Mouse (Mus musculus) ovary, adult 18-20 months (tissue): ENCODE results near the gene Piezo1.

Source experiments
- DNase-seq: peaks from one replicate; pipeline ENCODE4 v3.0.0; 2022; ENCODE audit warnings: low spot score, mixed read lengths

Gene Piezo1

DNA sequence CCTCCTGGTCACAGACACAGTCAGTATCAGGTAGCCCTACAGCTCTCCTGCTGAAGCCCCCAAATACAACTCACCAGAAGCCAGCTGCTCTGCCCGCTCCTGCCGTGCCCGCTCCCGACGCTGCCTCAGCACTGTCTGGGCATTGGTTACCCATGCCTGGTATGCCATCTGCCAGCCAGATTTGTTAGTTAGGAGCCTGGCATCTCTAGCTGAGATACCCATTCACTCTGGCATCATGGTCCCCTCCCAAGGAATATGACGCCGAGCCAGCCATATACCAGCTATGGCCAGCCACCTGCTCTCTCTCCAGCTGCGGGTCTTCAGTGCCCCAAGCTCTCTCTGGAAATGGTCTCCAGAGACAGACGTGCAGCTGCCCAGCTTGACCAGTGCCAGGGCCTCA lies 62.7 kb downstream of the Piezo1 start:
- DNase-seq = no peak

DNA sequence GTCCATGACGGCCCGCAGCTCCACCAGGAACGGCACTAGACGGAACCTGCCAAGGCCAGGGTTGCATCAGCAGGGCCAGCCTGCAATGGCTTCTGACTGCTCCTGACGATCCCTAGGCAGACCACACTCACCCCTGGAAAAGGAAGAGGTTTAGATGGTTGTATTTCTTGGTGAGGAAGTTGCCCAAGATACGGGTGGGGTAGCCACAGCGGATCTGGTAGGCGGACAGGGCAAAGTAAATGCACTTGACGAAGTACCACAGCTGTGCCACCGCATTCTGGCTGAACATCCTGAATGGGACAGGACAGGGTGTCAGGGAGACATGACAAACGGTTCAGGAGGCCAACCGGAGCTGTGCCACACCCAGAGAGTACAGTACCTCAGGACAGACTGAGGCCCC lies 66.3 kb downstream of the Piezo1 start:
- DNase-seq = no peak

DNA sequence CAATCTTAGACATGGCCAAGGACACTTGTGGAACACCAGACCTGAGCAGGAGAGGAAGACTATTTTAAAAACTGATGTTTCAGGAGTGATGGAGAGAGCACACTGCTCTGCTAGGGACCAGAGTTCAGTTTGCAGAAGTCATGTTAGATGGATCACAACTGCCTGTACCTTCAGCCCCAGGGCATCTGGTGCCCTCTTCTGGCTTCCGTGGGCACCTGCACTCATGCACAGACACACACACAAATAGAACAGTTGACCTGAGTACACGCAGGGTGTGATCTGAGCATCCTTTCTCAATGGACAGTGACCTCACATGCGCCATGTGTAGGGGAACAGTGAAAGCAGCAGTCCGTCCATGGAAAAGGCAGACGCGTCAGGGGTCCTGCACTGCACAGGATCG lies 67.3 kb downstream of the Piezo1 start:
- DNase-seq = no peak

DNA sequence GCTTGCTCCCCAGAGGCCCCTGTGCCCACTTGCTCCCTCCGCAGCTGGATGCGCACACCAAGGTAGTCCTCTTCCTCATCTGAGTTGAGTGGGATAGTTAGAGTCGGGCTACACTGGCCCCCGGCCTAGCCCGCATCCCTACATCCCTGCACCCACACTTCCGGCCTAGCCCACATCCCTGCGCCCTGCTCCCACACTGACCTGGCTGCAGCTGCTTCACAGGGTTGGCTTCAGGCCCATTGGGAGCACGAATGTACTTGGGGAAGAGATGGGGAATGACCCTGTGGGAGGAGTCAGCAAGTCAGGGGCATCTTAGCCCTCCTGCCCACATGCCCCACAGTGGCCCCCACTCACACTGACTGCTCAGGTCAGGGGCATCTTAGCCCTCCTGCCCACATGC lies 68.7 kb downstream of the Piezo1 start:
- DNase-seq = no peak

DNA sequence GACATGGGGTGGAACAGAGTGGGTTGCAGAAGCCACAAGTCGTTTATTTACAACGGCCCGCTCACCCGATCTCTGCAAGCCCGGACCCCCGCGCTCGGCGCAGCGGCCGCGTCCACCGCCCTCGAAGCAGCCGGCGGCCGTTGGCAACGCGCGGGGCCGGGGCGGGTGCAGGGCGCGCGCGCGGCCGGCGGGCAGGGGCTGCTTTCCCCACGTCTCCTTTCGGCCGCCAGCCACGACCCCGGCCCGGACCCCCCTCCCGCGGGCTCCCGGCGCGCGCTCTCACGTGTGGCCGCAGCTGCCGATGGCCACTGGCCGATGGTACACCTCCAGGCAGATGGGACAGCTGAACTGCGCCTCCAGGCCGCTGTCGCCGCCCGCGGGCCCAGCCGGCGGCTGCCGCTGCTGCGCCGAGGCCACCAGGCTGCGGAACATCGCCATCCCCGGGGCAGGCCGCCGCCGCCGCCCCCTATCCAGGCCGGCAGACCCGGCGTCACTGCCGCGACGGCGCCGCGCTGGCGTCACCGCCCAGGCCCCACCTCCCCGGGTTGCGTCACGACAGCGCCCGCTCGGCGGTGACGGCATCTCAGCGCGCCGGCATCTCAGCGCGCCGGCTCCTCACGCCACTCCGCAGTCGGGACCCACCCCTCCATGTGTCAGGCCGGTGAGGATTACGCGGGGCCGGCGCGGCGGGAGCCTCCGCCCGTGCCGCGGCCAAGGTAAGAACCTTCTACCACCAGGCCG lies 75.4 kb downstream of the Piezo1 start, which contains the start of the genes Rnf166 and Ctu2:
TSS of gene Rnf166 (minus strand) at position 485 of the 741 bp plus-strand sequence.
TSS of gene Ctu2 (plus strand) at position 564 of the 741 bp plus-strand sequence.
- peak; percentile 83 for DNase-seq

DNA sequence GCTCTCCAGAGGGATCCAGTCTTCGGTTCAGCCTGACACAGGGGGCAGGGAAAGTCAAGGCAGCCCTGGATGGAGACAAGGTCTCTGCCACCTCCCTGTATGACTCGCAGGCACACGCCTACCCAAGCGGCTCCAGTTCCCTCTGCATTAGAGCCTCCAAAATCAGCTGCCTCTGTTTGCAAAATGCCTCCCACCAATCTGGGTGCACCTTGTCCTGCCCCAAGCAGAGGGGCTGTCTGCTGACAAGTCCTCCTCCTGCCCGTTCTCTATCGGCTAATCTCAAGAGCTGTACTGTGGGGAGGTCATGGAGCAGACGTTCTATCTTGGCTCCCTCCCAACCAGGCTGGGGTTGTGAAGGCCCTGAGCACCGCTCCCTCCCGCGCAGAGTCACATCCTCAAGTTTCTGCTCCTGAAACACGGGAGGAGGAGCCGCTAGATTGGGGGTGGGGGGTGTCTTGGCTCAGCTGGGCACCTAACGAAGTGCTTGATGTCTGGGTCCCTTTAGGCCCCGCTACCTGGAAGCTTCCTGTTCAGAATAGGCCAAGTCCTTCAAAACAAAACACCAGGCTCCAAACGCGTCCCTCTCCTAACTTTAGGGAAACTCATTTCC lies 76.1 kb downstream of the Piezo1 start:
- peak; percentile 68 for DNase-seq

DNA sequence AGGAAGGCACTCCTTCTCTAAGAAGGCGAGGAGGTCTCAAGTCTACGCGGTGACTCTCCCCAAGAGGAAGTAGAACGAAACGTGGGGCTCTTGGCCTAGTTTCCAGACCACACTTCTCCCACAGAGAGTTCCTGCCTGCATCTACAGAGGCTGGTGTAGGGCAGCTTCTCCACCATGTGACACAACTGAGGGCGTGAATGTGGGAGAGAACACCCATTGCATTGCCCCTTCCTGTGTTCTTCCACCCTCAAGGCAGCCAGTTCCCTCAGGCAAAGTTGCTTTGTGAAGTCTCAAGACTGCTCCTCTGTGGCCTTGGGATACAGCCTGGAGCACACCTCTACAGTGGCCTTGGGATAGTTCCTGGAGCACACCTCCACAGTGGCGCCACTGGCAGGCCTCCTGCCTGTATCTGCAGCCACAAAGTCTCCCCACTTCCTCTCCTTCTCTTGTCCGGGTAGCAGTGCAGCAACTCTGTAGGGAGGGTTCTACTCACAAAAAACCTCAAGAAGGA lies 77.2 kb downstream of the Piezo1 start:
- DNase-seq = no peak

DNA sequence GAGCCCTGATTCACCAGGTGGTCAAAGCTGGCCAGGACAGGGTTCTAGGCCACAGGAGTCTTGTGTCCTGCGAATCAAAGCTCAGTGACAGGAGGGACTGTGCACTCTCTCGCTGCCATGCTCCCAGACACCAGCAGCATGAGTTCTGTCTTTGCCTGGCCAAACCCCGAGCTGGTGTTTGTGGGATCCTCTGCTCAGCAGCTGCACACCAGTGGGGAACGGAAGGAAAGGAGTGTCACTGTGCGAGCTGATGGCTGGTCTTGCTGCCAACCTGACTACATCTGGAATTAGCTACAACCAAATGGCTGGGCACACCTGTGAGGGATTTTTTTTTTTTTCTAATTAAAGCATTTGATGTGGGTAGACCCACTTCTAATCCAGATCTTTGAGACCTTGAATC lies 80.4 kb downstream of the Piezo1 start:
- DNase-seq = no peak

DNA sequence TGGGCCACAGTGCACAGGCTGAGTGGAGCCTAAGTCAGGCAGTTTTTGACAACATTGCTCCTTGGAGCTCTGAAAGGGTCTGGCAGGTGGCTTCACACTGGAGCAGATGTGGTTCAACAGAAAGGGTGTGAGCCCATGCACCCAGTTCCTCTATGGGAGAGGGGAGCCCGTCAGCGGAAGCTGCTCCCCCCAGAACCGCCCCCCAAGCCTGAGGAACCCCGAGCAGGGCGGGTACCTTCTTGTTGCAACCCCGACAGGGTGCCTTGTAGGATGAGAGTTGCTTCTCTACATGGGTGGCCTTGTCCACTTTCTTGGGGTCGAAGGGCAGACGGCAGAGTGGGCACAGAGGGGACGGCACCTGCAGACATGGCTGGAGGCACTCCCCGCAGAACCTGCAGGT lies 81.2 kb downstream of the Piezo1 start:
- no peak for DNase-seq

DNA sequence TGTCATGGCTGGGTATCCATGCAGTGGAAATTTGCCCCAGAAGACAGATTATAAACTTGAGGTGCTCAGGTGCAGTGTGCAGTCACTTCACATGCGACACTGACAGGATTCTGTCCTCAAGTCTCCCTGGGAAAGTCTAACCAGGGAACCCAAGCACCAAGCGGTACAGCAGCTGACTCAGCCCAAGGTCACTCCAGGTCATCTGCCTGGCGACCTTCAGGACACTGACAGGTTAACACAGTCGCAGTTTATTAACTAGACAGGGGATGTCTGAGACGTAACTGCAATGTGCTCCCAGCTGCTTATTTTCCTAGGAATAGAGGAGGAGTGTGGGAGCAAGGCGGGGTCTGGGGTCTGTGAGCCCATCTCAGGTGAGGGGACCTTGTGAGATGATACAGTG lies 81.7 kb downstream of the Piezo1 start:
- DNase-seq = no peak

DNA sequence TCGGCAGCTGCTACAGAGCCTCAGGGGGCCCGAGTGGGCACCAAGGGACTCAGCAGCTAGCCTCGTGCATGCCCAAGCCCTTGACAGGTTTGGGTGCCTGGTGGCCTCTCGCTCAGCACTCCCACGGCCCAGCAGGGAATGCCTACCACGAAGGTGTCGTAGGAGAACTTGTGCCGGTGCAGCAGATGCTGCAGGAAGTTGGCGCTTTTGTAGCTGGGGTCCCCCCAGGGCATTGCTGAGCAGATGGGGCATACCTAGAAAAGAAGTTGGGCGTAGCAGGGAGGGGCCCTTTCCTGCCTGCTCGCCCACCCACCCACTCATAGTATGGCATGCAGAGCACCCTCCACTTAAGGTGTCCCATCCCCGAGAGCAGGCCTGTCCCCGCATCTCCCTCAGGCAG lies 83.3 kb downstream of the Piezo1 start:
- DNase-seq = no peak

DNA sequence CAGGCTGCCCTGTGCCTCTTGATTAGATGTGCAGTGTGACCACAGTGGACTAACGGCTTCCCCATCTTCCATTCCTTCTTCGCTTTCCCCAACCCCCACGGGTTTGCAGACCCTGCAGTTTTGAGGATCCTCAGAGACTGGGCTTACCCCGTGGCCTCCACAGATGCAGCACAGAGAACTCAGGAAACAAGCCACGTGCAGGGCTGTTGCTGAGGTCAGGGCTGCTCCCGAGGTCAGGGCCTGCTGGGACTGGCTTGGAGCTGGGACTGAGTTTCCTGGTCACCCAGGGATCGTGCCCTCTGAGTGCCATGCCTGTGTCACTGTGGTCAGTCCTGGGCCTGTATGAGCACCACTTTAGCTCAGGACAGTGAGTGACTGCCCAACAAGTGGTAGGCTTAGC lies 86.1 kb downstream of the Piezo1 start:
- DNase-seq = no peak

DNA sequence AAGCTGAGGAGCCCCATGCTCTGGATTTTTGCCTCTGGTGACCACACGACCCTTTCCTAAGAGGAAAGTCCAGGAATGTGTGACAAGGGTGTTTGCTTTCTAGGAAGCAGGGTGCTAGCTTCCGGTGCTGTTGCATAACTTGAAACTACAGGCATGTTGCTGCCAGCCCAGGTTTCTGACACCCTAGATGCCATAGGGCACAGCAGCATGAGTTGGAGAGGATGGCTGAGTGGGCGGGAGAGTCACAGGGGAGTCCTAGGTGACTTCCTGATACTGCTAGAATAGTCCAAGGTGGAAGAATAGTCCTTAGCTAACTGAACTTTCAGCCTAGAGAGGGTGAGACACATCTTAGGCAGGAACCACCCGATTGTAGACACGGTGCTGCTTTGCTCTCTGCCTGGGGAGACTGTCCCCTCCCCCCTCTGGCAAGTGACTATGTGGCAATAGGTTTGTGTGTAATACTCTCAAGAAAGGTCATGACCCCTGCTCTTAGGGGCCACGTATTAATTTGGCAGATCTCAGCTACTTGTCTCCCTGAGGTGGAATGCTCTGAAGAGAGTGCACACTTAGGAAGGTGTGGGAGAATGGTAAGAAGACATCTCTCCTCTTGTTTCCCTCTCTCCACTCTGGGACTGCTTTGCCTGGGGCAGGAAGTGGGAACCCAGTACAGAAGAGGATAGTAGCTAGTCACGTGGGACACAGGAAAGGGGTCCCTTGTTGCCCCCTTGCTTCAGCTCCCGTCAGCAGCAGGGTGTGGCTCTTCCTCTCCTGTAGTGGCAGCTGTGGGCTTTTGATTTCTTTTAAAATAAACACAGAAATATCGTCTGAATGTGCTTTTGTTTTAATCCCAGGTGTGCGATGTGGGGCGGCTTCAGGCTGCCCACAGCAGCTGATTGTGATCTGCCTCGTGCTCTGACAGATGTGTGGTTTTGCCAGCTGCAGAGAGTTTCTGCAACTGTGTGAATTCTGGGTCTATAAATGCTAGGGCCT lies 87.2 kb downstream of the Piezo1 start:
- no peak for DNase-seq

DNA sequence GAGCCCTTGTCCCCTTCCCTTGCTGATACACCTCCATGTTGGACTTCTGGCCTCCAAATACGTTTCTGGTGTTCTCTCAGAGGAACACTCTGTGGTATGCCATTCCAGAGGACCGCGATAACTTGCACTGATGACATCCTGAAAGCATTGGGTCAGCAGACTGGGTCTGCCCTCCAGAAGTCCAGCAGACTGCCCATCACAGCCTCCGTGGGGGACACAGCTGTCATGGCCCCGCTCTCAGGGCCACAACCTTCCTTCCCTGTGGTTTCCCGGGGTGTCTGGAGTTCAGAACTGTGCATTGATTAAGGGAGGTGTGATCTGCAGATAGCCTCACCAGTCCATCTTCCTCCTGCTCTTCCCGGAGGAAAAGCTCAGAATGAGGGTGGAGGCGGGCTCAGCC lies 88.6 kb downstream of the Piezo1 start:
- DNase-seq = no peak

DNA sequence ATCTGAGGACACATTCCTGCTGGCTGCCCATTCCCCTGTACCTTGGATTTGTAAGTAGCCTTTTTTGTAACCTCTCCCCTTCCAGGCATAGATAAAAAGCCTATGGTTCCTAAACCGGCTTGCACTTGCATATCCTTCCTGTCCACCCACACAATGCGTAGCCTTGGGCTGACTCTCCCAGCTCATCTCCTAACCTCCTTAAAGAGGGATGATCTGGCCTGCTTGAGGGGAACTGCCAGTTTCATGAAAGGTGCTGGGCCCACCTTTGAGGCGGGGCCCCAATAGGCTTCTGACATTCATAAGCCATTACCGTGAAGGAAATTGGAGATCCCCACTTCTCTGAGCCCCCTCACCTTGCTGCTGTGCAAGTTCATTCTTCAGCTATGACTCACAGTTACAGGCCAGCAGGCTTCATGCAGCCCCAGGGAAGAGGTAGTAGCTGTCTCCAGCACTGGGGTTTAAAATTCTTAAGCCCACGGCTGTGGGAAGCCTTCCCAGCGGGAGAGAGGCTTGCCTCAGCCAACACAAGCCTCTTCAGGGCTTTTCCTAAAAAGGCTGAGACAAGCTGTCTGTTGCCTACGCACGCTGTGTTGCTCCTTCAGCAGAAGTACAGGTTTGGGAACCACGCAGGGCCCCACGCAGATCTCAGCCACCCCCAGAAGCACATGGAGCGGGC lies 89.5 kb downstream of the Piezo1 start:
- no peak for DNase-seq

DNA sequence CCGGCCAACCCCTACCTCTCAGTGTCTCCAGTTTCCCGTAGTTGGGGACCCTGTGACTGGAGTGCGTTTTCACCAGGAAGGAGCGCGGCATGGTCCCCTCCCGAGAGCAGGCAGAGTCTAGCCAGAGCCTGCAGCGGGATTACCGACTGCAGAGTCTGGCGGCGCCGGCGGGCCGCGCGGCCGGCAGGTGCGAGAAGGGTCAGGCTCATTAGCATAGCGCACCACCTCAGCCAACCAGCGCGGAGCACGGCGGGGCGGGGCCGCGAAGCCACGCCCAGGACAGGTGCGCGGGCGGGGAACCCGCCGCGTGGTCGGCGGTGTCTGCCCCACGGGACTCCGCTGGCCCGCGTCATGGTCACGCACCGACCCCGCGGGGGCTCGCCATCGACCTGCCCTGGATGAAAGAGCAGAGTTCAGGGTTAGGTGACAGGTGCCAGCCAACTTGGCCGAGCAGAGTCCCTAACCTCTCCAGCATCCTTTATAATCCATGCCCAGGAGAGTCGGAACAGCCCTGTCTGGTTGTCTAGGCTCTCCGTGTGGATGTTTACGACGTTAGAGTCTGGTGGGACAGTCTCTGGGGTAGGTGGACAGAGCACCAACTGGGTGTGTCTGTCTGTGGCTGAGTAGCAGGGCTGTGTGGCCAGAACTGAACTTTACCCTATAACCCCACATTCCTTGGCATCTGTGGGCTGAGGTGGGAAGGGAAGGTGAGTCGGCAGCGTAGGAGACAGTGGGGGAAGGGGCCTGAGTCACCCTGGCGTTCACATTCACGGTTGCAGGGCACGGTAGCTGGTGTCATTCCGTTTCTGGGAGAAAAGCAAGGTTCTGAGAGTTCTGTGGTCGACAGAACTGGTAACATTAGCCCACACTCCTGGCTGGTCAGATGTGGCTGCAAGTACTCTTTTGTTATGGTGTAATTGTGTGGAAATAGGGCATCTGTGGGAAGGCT lies 90.3 kb downstream of the Piezo1 start, which contains the start of gene Snai3:
TSS of gene Snai3 (minus strand) at position 210 of the 949 bp plus-strand sequence.
- DNase-seq = no peak

DNA sequence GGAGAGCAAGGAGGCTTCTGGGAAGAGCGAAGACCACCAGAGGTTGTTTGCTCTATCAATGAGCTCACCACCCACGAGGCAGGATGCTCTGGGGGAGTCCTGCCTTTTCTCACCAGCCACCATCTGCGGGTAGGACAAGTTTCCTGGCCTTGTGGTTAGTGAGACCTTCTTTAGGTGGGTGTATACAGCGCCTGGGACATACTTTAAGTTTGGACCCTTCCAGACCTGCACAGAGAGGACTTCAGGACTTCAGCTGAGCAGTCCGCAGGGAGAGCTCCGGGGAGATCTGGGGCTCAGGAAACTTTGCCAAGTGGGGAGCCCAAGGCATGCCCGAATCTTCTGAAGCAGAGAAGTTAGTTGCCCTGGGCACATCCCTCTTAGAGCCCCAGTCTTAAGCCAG lies 91.1 kb downstream of the Piezo1 start:
- DNase-seq = no peak

DNA sequence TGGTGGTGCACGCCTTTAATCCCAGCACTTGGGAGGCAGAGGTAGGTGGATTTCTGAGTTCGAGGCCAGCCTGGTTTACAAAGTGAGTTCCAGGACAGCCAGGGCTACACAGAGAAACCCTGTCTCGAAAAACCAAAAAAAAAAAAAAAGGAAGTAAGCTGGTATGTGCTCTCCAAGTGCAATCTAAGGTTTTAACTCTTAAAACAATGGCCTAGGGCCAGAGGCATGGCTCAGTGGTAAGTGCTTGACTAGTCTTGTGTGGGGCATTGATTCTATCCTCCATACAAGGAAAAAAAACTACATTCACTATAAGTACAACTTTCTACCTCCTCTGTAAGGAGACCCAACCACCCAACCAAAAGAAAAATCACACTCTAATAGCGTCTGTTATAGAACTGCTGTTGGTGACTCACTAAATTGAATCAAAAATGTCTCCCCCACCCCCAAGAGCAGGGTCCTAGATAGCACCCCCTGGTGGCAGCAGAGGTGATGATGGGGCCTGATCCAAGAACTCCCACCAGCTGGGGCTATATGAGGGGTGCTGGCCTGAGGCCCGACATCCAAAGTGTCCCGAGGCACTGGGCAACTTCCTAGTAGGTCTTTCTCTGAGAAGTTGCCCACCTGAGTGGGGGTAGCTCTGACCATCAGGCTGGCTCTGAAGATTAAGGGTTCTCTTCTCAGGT lies 91.8 kb downstream of the Piezo1 start:
- no peak for DNase-seq

DNA sequence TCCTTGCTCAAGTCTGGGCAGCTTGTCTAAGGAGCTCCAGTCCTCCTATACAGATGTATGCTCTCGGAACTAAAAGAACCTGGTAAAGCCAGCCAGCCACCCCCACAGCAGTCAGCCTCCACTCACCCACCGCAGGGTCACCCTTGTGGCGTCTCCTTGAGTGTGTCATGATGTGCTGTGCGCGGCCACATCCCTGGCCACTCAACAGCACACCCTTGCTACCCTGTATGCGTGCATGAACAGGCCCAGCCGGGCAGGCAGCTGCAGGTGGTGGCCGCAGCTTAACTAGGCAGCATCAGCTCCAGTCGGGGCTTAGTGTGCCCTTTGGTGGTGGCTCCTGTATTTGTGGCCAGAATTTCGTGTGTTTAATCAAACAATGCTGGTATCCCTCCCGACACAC lies 94.0 kb downstream of the Piezo1 start:
- no peak for DNase-seq

DNA sequence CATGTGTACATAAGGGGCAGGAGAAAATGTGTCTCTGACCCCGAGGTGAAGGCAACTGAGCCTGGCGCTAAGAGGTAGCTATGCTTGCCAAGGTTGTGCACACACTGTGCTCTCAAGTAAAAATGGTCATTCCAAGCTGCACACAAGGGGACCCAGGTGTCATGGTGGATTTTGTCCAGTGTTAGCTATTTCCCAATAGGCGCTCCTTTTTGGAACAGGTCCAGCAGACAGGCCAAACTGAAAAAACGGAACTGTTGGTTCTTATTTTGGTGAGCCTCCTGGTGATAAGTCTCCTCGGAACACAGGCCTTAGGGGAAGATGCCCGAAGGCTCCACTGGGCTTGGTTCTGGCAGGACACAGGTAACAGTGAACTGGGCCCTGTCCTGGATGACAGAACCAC lies 96.7 kb downstream of the Piezo1 start:
- no peak for DNase-seq
